Mouse (Mus musculus): ENCODE data around the gene Lbr. TPM values are rescaled to one million over a fixed set of nuclear protein-coding genes. Genes with fewer than 3 reads are reported as not detected.

The Lbr gene
- total RNA-seq (2012; rRNA removed) = 240 and 389 TPM in 2 replicates

DNA sequence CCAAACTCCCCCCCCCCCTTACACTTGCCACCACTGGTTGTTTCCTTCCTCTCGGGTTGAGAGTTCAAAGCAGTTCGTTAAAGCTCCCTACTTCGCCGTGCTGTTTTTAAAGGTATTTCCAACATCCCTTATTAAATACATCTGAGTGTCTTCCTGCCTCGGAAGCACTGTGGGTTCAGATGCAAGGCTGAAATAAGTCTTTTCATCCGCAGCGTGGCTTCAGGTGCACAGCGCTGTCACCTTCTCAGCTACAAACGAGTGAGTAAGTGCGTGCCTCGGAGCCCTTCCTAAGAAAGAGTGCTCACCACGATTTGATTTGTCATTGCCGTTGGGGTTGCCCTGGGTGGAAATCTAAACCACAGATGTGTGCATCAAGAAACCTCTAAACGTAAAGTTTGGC lies at the start of gene Lbr:
Lbr (minus strand) TSS at position 266 of the 400 bp plus-strand sequence.
- DNase-seq (ENCODE audit: low read depth, low spot score) = no peak
- H3K9me3 ChIP-seq (ENCODE audit: control insufficient read depth, insufficient read depth, low read depth, low read length) = no peaks in the 10 kb centered on the region
- TF ChIP-seq ZC3H11A (IDR thresholded peaks at IDR 0.05; ENCODE audit: borderline replicate concordance, low read depth, low read length) (no peak), CHD2 (IDR thresholded peaks at IDR 0.05; ENCODE audit: low read depth, low read length) (no peak), ZNF384 (IDR thresholded peaks at IDR 0.05; ENCODE audit: low read depth, low read length) (no peak), MAFK (IDR thresholded peaks at IDR 0.05; ENCODE audit: insufficient read depth, low read depth, low read length) (no peak), HCFC1 (IDR thresholded peaks at IDR 0.05; ENCODE audit: borderline replicate concordance, insufficient read depth, low read length) (no peak)
- peaks cover 7 to 10% of the 10 kb centered on the region in 2 experiments for H3K4me1 ChIP-seq (ENCODE audit: control insufficient read depth in 2 of 2, insufficient read depth in 2 of 2, low read length in 2 of 2, poor library complexity in 1 of 2)
- H3K9ac ChIP-seq (ENCODE audit: insufficient read depth, low read depth, low read length, poor library complexity, severe bottlenecking) = peak within 1 kb of the TSS; percentile 85
- peaks cover 4% of the 10 kb centered on the region; the same call in 1 of the 2 replicates for H3K36me3 ChIP-seq (ENCODE audit: control insufficient read depth, insufficient read depth, low read length, poor library complexity, severe bottlenecking)
- peak within 1 kb of the TSS; percentile 63 for H3K27ac ChIP-seq (ENCODE audit: insufficient read depth, low read depth, low read length, poor library complexity, severe bottlenecking)
- peak within 1 kb of the TSS; percentile 74 to 77 for H3K4me3 ChIP-seq (ENCODE audit: insufficient read depth in 1 of 2, low read depth in 1 of 2, low read length in 2 of 2, poor library complexity in 1 of 2, severe bottlenecking in 1 of 2)
- in situ Hi-C loops (cut with MboI; ENCODE audit: low sequenced_read_pairs in 2 of 2, unreplicated experiment in 2 of 2) = no loop called here

DNA sequence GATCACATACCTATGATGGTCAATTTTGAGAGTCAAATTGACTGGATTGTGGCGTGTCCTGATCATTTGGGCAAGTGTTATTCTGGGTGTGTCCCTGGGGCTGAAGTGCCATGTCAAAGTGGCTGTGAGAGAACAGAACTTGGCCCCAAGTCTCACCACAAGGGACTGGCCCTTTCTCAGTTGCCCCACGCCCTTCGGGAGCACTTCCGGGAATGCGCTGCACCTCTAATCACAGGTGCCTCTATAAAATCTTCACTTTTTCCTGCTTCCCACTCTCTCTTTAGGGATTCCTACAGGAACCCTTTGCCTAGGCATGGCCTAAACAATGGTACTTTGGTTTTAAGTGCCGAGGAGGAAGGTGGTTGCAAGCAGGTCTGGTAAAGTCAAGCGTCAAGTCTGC lies 46.8 kb upstream of the Lbr start:
- Histone ChIP-seq H3K9me3 (ENCODE audit: control insufficient read depth, insufficient read depth, low read depth, low read length) (no peaks in the 10 kb centered on the region), H3K9ac (ENCODE audit: insufficient read depth, low read depth, low read length, poor library complexity, severe bottlenecking) (no peak overlapping the region), H3K4me3 (ENCODE audit: insufficient read depth in 1 of 2, low read depth in 1 of 2, low read length in 2 of 2, poor library complexity in 1 of 2, severe bottlenecking in 1 of 2) (no peak overlapping the region), H3K27ac (ENCODE audit: insufficient read depth, low read depth, low read length, poor library complexity, severe bottlenecking) (no peak overlapping the region), H3K36me3 (ENCODE audit: control insufficient read depth, insufficient read depth, low read length, poor library complexity, severe bottlenecking) (no peaks in the 10 kb centered on the region), H3K4me1 (ENCODE audit: control insufficient read depth in 2 of 2, insufficient read depth in 2 of 2, low read length in 2 of 2, poor library complexity in 1 of 2) (peaks cover 0 to 4% of the 10 kb centered on the region in 2 experiments; a peak in 1 of 4 replicates)
- in situ Hi-C loops (cut with MboI; ENCODE audit: low sequenced_read_pairs in 2 of 2, unreplicated experiment in 2 of 2) = loop anchor here (5.0 to 25.0 kb wide), 3 partner anchors 225 to 423 kb away; no protein-coding TSS in a partner anchor
- DNase-seq (ENCODE audit: low read depth, low spot score) = no peak
- TF ChIP-seq ZC3H11A (IDR thresholded peaks at IDR 0.05; ENCODE audit: borderline replicate concordance, low read depth, low read length) = no peak

DNA sequence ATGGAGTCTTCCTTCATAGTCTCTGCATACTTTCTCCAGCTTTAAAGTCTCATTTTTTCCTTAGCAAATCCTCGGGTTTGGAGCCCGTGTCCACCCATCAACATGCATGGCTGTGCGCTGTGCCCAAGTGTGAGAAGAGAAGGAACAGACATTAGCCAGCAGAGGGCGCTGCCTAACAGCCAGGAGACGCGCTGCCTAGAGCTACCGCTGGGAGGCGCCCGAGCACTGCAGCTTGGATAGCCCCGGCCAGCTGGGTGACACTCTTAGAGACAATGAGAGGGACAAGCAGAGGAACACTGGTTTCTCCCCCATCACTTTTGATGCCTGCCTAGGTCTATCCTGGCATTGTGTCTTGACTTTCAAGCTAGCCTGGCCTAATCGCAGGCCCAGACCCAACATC lies 46.0 kb upstream of the Lbr start:
- DNase-seq (ENCODE audit: low read depth, low spot score) = peak; percentile 69
- Histone ChIP-seq H3K4me3 (ENCODE audit: insufficient read depth in 1 of 2, low read depth in 1 of 2, low read length in 2 of 2, poor library complexity in 1 of 2, severe bottlenecking in 1 of 2) (no peak overlapping the region), H3K36me3 (ENCODE audit: control insufficient read depth, insufficient read depth, low read length, poor library complexity, severe bottlenecking) (no peaks in the 10 kb centered on the region), H3K27ac (ENCODE audit: insufficient read depth, low read depth, low read length, poor library complexity, severe bottlenecking) (no peak overlapping the region), H3K9me3 (ENCODE audit: control insufficient read depth, insufficient read depth, low read depth, low read length) (no peaks in the 10 kb centered on the region), H3K4me1 (ENCODE audit: control insufficient read depth in 2 of 2, insufficient read depth in 2 of 2, low read length in 2 of 2, poor library complexity in 1 of 2) (peaks cover 0 to 5% of the 10 kb centered on the region in 2 experiments; a peak in 1 of 4 replicates), H3K9ac (ENCODE audit: insufficient read depth, low read depth, low read length, poor library complexity, severe bottlenecking) (no peak overlapping the region)
- in situ Hi-C loops (cut with MboI; ENCODE audit: low sequenced_read_pairs in 2 of 2, unreplicated experiment in 2 of 2) = loop anchor here (25.0 kb wide), 1 partner anchor 424 kb away; no protein-coding TSS in a partner anchor
- TF ChIP-seq HCFC1 (IDR thresholded peaks at IDR 0.05; ENCODE audit: borderline replicate concordance, insufficient read depth, low read length) = peak; percentile 71; the same call in 1 of the 2 replicates
- peak; percentile 66; the same call in 1 of the 2 replicates for TF ChIP-seq ZNF384 (IDR thresholded peaks at IDR 0.05; ENCODE audit: low read depth, low read length)
- TF ChIP-seq ZC3H11A (IDR thresholded peaks at IDR 0.05; ENCODE audit: borderline replicate concordance, low read depth, low read length) = peak; percentile 99
- TF ChIP-seq CHD2 (IDR thresholded peaks at IDR 0.05; ENCODE audit: low read depth, low read length) = no peak

DNA sequence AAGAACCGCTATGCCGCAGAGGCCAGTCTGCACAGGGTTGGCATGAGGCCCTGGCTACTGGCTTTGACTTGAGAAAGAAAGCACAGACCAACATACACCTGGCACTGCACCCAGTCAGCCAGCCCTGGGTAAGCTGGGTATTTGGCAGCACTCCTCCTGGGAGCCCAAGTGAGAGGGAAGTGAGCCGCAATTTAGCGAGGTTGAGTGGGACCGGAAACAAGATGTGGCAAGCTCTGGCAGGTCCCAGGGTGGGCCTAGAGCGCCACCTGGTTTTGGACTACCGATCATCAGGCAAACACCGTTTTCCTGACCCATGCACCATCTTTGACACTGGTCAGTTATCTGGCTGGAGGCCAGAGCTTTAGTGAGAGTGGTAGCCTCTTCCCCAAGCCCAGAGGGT lies 38.7 kb upstream of the Lbr start:
- peak overlapping the region; percentile 59 for H3K4me3 ChIP-seq (ENCODE audit: insufficient read depth in 1 of 2, low read depth in 1 of 2, low read length in 2 of 2, poor library complexity in 1 of 2, severe bottlenecking in 1 of 2)
- H3K4me1 ChIP-seq (ENCODE audit: control insufficient read depth in 2 of 2, insufficient read depth in 2 of 2, low read length in 2 of 2, poor library complexity in 1 of 2) = peaks cover 0 to 13% of the 10 kb centered on the region in 2 experiments; a peak in 2 of 4 replicates
- no peaks in the 10 kb centered on the region for H3K36me3 ChIP-seq (ENCODE audit: control insufficient read depth, insufficient read depth, low read length, poor library complexity, severe bottlenecking)
- no peaks in the 10 kb centered on the region for H3K9me3 ChIP-seq (ENCODE audit: control insufficient read depth, insufficient read depth, low read depth, low read length)
- no peak overlapping the region for H3K27ac ChIP-seq (ENCODE audit: insufficient read depth, low read depth, low read length, poor library complexity, severe bottlenecking)
- in situ Hi-C loops (cut with MboI; ENCODE audit: low sequenced_read_pairs in 2 of 2, unreplicated experiment in 2 of 2) = loop anchor here (5.0 to 25.0 kb wide), 2 partner anchors 154 to 431 kb away; no protein-coding TSS in a partner anchor
- DNase-seq (ENCODE audit: low read depth, low spot score) = peak; percentile 59
- TF ChIP-seq ZNF384 (IDR thresholded peaks at IDR 0.05; ENCODE audit: low read depth, low read length) (no peak), CHD2 (IDR thresholded peaks at IDR 0.05; ENCODE audit: low read depth, low read length) (no peak), HCFC1 (IDR thresholded peaks at IDR 0.05; ENCODE audit: borderline replicate concordance, insufficient read depth, low read length) (no peak), ZC3H11A (IDR thresholded peaks at IDR 0.05; ENCODE audit: borderline replicate concordance, low read depth, low read length) (peak; percentile 77; the same call in 1 of the 2 replicates), MAFK (IDR thresholded peaks at IDR 0.05; ENCODE audit: insufficient read depth, low read depth, low read length) (no peak)
- H3K9ac ChIP-seq (ENCODE audit: insufficient read depth, low read depth, low read length, poor library complexity, severe bottlenecking) = peak overlapping the region; percentile 56; the same call in 1 of the 2 replicates
